ENCODE assay signal across 16 mouse cellular contexts in genomic region chr1:106553846-106554802, GRCm38 (mm10).
DNase-seq lines count a peak whose midpoint lies in the region; ATAC-seq and TF ChIP-seq lines count a peak whose summit lies in the region.
"Had no signal": no experiment of that assay in that cellular context is flagged by ENCODE, and none has a peak within 500 bp of the region (broad histone marks: within the 10 kb centered on the region; RNA-seq: fewer than 3 reads in every experiment).

No protein-coding gene starts in this region.

- H3K4me2 ChIP-seq in heart, embryonic 11.5 days = peak overlapping the region; percentile 22; the same call in 1 of the 2 replicates
- H3K4me2 ChIP-seq in lung, embryonic 14.5 days = no peak overlapping the region
- H3K4me2 ChIP-seq in embryonic facial prominence, embryonic 12.5 days (replicated peaks) = no peak overlapping the region
- H3K4me2 ChIP-seq in limb, embryonic 15.5 days = no peak overlapping the region
- no peak overlapping the region for H3K4me2 ChIP-seq in midbrain, embryonic 15.5 days
- H3K4me2 ChIP-seq: hindbrain, embryonic 14.5 days; limb, embryonic 12.5 days; neural tube, embryonic 12.5 days had no signal

- H3K27me3 ChIP-seq in heart, embryonic 11.5 days (ENCODE audit: control insufficient read depth, insufficient read depth, low read length) = no peaks in the 10 kb centered on the region
- no peaks in the 10 kb centered on the region for H3K27me3 ChIP-seq in lung, embryonic 14.5 days (ENCODE audit: insufficient read depth, low read length)
- H3K27me3 ChIP-seq in embryonic facial prominence, embryonic 12.5 days = no peaks in the 10 kb centered on the region
- H3K27me3 ChIP-seq in limb, embryonic 15.5 days = no peaks in the 10 kb centered on the region
- no peaks in the 10 kb centered on the region for H3K27me3 ChIP-seq in midbrain, embryonic 15.5 days (replicated peaks)
- H3K27me3 ChIP-seq: limb, embryonic 12.5 days; neural tube, embryonic 12.5 days had no signal

- H3K4me3 ChIP-seq in heart, embryonic 11.5 days (ENCODE audit: low read depth, low read length) = no peak overlapping the region
- no peak overlapping the region for H3K4me3 ChIP-seq in lung, embryonic 14.5 days (ENCODE audit: low read depth, low read length)
- no peak overlapping the region for H3K4me3 ChIP-seq in embryonic facial prominence, embryonic 12.5 days
- no peak overlapping the region for H3K4me3 ChIP-seq in limb, embryonic 15.5 days
- no peak overlapping the region for H3K4me3 ChIP-seq in midbrain, embryonic 15.5 days
- H3K4me3 ChIP-seq: gastrocnemius, adult 2 months; limb, embryonic 12.5 days; neural tube, embryonic 12.5 days had no signal

- no peak for DNase-seq in heart, adult 9 months (ENCODE audit: low spot score in 2 of 2)
- peak; percentile 50 for DNase-seq in lung, embryonic 14.5 days
- DNase-seq in lung, postnatal 25 days (ENCODE audit: low spot score) = no peak
- DNase-seq: cerebellum, postnatal 36 days; gastrocnemius, adult 2 months; kidney, postnatal 10 days; midbrain, embryonic 14.5 days; thymus, postnatal 25 days had no signal

- H3K4me1 ChIP-seq in heart, embryonic 11.5 days (ENCODE audit: control insufficient read depth, insufficient read depth, low read length) = peaks cover 23% of the 10 kb centered on the region
- H3K4me1 ChIP-seq in lung, embryonic 14.5 days (ENCODE audit: insufficient read depth) = peaks cover 41% of the 10 kb centered on the region
- peaks cover 23% of the 10 kb centered on the region for H3K4me1 ChIP-seq in embryonic facial prominence, embryonic 12.5 days
- peaks cover 40% of the 10 kb centered on the region for H3K4me1 ChIP-seq in limb, embryonic 15.5 days
- no peaks in the 10 kb centered on the region for H3K4me1 ChIP-seq in midbrain, embryonic 15.5 days
- H3K4me1 ChIP-seq: neural tube, embryonic 12.5 days had no signal

- WGBS in heart, embryonic 11.5 days (ENCODE audit: insufficient replicate concordance) = 60% methylated on average over 8 of the region's 8 CpGs
- 55% methylated on average over 8 of the region's 8 CpGs for WGBS in lung, embryonic 14.5 days
- 76% methylated on average over 8 of the region's 8 CpGs for WGBS in embryonic facial prominence, embryonic 12.5 days
- 70% methylated on average over 8 of the region's 8 CpGs for WGBS in limb, embryonic 15.5 days
- 90% methylated on average over 8 of the region's 8 CpGs for WGBS in midbrain, embryonic 15.5 days

- H3K9me3 ChIP-seq in heart, embryonic 11.5 days (replicated peaks; ENCODE audit: control insufficient read depth, low read length) = no peaks in the 10 kb centered on the region
- H3K9me3 ChIP-seq in lung, embryonic 14.5 days (ENCODE audit: low read depth, low read length) = no peaks in the 10 kb centered on the region
- H3K9me3 ChIP-seq in embryonic facial prominence, embryonic 12.5 days = no peaks in the 10 kb centered on the region
- no peaks in the 10 kb centered on the region for H3K9me3 ChIP-seq in limb, embryonic 15.5 days
- no peaks in the 10 kb centered on the region for H3K9me3 ChIP-seq in midbrain, embryonic 15.5 days
- H3K9me3 ChIP-seq: limb, embryonic 12.5 days; neural tube, embryonic 12.5 days had no signal

- no peak overlapping the region for H3K9ac ChIP-seq in heart, embryonic 11.5 days (ENCODE audit: low read depth, low read length)
- no peak overlapping the region for H3K9ac ChIP-seq in lung, embryonic 14.5 days
- no peak overlapping the region for H3K9ac ChIP-seq in embryonic facial prominence, embryonic 12.5 days
- no peak overlapping the region for H3K9ac ChIP-seq in limb, embryonic 15.5 days
- H3K9ac ChIP-seq in midbrain, embryonic 15.5 days = no peak overlapping the region
- H3K9ac ChIP-seq: hindbrain, embryonic 14.5 days; limb, embryonic 12.5 days; neural tube, embryonic 12.5 days had no signal

- no peaks in the 10 kb centered on the region for H3K36me3 ChIP-seq in heart, embryonic 11.5 days (ENCODE audit: control insufficient read depth, insufficient read depth, low read length)
- H3K36me3 ChIP-seq in lung, embryonic 14.5 days (ENCODE audit: insufficient read depth) = no peaks in the 10 kb centered on the region
- H3K36me3 ChIP-seq in embryonic facial prominence, embryonic 12.5 days = no peaks in the 10 kb centered on the region
- H3K36me3 ChIP-seq in limb, embryonic 15.5 days = no peaks in the 10 kb centered on the region
- H3K36me3 ChIP-seq in midbrain, embryonic 15.5 days (replicated peaks) = no peaks in the 10 kb centered on the region
- H3K36me3 ChIP-seq: limb, embryonic 12.5 days; neural tube, embryonic 12.5 days had no signal

- ATAC-seq in heart, embryonic 11.5 days (replicated peaks; ENCODE audit: insufficient number of reproducible peaks, low FRiP score, low TSS enrichment) = peak; percentile 60; the same call in 1 of the 2 replicates
- peak; percentile 30; the same call in 1 of the 2 replicates for ATAC-seq in lung, embryonic 14.5 days (ENCODE audit: insufficient read depth)
- ATAC-seq in embryonic facial prominence, embryonic 12.5 days (ENCODE audit: insufficient number of reproducible peaks, insufficient read depth, low FRiP score, low TSS enrichment) = no peak
- ATAC-seq in limb, embryonic 15.5 days (ENCODE audit: insufficient number of reproducible peaks, low FRiP score, low TSS enrichment, low read depth) = 0 out of 2 replicates have a peak, but pooled peaks have one; percentile 11
- ATAC-seq in midbrain, embryonic 15.5 days (replicated peaks) = no peak
- ATAC-seq in erythroid progenitor cell, adult 5-6 weeks (replicated peaks; ENCODE audit: low FRiP score, poor library complexity, severe bottlenecking) = no peak

- H3K27ac ChIP-seq in heart, embryonic 11.5 days (ENCODE audit: low read depth, low read length) = peak overlapping the region; percentile 77
- H3K27ac ChIP-seq in lung, embryonic 14.5 days (ENCODE audit: low read depth) = peak overlapping the region; percentile 67; the same call in 1 of the 2 replicates
- H3K27ac ChIP-seq in embryonic facial prominence, embryonic 12.5 days = peak overlapping the region; percentile 51; the same call in 1 of the 2 replicates
- H3K27ac ChIP-seq in limb, embryonic 15.5 days = no peak overlapping the region; the same call in 1 of the 2 replicates
- H3K27ac ChIP-seq in midbrain, embryonic 15.5 days = no peak overlapping the region
- H3K27ac ChIP-seq: gastrocnemius, adult 2 months; hindbrain, embryonic 14.5 days; limb, embryonic 12.5 days; neural tube, embryonic 12.5 days had no signal

- TF ChIP-seq CTCF in lung, embryonic 14.5 days (IDR thresholded peaks at IDR 0.05; ENCODE audit: low read depth) = no peak

Comparison
In these comparisons a context has a peak if more than half of its experiments do, and no peak if none do; other contexts are left out.
1. ATAC-seq: peak in heart, embryonic 11.5 days (single experiment), lung, embryonic 14.5 days (single experiment) and limb, embryonic 15.5 days (single experiment); none in embryonic facial prominence, embryonic 12.5 days (single experiment), midbrain, embryonic 15.5 days (single experiment) and erythroid progenitor cell, adult 5-6 weeks (single experiment).
2. H3K27ac ChIP-seq: peak in heart, embryonic 11.5 days (single experiment), lung, embryonic 14.5 days (single experiment) and embryonic facial prominence, embryonic 12.5 days (single experiment); none in limb, embryonic 15.5 days (single experiment) and midbrain, embryonic 15.5 days (single experiment).